Mouse (Mus musculus) bone marrow macrophage, adult 2 months (primary cell): Measurements from ENCODE around the gene Prkcb.

Experiments
- CTCF ChIP-seq: IDR thresholded peaks from 2 replicates; pipeline ENCODE4 v1.5.1; 2012; ENCODE audit warnings: low read depth, mild to moderate bottlenecking, low read length, moderate library complexity
- POLR2A ChIP-seq: IDR thresholded peaks from 2 replicates; pipeline ENCODE4 v1.6.1; 2012; ENCODE audit warnings: mild to moderate bottlenecking, low read depth, low read length, borderline replicate concordance

GRCm38 (mm10) chr7:122434941-122435340 lies 146.4 kb downstream of the Prkcb start:
- no peak for TF ChIP-seq POLR2A
- no peak for TF ChIP-seq CTCF
